Mouse (Mus musculus): ENCODE measurements around the gene Ints2.

DNA sequence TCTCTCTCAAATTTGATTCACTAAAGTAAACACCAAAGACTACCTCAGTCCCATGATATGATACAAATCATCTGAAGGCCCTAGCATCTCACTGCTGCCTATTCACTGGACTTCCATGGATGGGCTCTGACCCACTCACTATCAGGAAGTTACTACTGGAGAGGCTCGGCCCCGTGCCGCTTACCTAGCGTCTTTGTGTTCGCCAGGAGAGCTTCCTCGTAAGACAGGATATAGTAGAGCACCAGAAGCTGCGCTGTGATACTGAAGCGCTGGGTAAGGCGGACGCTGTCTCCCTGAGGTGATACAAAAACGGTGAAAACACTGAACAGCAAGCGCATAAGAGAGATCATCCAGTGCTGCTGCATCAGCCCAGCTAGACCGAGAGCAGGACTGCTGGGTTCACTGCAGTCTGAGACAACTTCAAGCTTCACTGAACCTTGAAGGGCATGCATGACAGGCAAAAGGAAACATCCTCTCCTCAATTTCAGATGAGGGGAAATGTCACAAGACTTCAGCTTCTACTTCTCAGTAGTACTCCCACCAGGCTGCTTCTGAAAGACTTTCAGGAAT lies 25.5 kb downstream of the Ints2 start:
- no peak for TF ChIP-seq CTCF (IDR thresholded peaks at IDR 0.05)
- TF ChIP-seq POLR2A (IDR thresholded peaks at IDR 0.05; ENCODE audit: insufficient read depth, low read depth, low read length): no peak
- no peak for TF ChIP-seq EP300 (IDR thresholded peaks at IDR 0.05; ENCODE audit: insufficient read depth, low read depth, low read length)
